Mouse (Mus musculus): ENCODE data around the gene Cfap43. TPM values are rescaled to one million over a fixed set of nuclear protein-coding genes. Genes with fewer than 3 reads are reported as not detected.
A peak's percentile ranks its signal among the peaks of the same experiment; 100 is the strongest.

Cfap43 gene
- polyA plus RNA-seq, 2 experiments, result 0.08 to 0.11 TPM

DNA sequence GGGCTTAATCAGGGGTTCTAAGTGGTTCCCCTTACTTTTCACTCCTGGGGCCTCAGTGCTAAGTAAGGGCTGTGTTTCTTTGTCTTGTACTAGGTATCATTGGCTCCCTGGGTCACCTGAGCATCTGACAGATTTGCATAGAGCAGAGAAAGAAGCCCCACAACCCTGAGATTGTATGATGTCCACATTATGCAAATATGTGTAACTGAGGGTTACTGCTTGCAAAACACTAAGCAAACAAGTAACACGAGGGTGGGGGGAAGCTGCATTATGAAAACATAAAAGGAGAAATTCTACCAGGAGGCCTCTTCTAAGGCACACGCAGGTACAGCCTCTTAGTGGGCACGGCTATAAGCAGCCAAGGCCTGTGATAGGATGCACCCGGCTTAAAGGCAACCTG, 3.8 kb downstream of the Cfap43 start:
- ATAC-seq (ENCODE audit: low FRiP score, low read depth), result no peak
- no peak for TF ChIP-seq POLR2A (IDR thresholded peaks at IDR 0.05; ENCODE audit: borderline replicate concordance, extremely low read depth, insufficient read depth, insufficient read length)
- no peak overlapping the region for H3K4me3 ChIP-seq (replicated peaks; ENCODE audit: low read length)
- no peaks in the 10 kb centered on the region for H3K9me3 ChIP-seq (ENCODE audit: control insufficient read depth, low read length)
- H3K9ac ChIP-seq (ENCODE audit: low read depth, low read length, severe bottlenecking), result no peak overlapping the region
- peaks cover 3% of the 10 kb centered on the region; the same call in 1 of the 2 replicates for H3K36me3 ChIP-seq (ENCODE audit: control insufficient read depth, insufficient read depth, low read length)
- 85% methylated on average over 4 of the region's 4 CpGs for WGBS
- DNase-seq (ENCODE audit: low spot score), result no peak
- peaks cover 26% of the 10 kb centered on the region for H3K4me1 ChIP-seq (ENCODE audit: control insufficient read depth, insufficient read depth, low read length)
- no peak overlapping the region for H3K27ac ChIP-seq (replicated peaks; ENCODE audit: low read depth, low read length)
- H3K4me2 ChIP-seq (replicated peaks; ENCODE audit: low read depth, low read length, severe bottlenecking), result no peak overlapping the region
- no peaks in the 10 kb centered on the region for H3K27me3 ChIP-seq (ENCODE audit: control insufficient read depth, insufficient read depth, low read length)

DNA sequence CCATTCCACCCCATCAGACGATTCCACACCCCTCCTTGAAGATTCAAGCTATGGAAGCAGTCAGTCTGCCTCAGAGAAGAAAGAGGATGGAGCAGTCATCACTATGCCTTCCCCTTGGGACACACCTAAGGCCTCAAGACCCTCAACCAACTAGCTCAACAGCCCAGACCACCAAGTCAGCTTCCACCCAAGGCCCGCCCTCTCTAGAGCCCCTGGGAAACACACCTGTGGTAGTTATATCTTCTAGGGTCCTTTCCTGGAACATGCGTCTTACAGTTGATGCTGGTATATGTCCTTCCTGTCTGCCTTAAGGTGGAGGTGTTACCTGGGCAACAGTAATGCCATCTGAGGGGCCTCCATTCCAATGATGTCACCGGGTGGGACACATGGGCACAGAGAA, 4.9 kb downstream of the Cfap43 start:
- Histone ChIP-seq H3K36me3 (ENCODE audit: control insufficient read depth, insufficient read depth, low read length) (peaks cover 3% of the 10 kb centered on the region; the same call in 1 of the 2 replicates), H3K9ac (ENCODE audit: low read depth, low read length, severe bottlenecking) (no peak overlapping the region), H3K9me3 (ENCODE audit: control insufficient read depth, low read length) (no peaks in the 10 kb centered on the region), H3K4me3 (replicated peaks; ENCODE audit: low read length) (no peak overlapping the region), H3K4me1 (ENCODE audit: control insufficient read depth, insufficient read depth, low read length) (peaks cover 32% of the 10 kb centered on the region), H3K27ac (replicated peaks; ENCODE audit: low read depth, low read length) (no peak overlapping the region), H3K4me2 (replicated peaks; ENCODE audit: low read depth, low read length, severe bottlenecking) (no peak overlapping the region), H3K27me3 (ENCODE audit: control insufficient read depth, insufficient read depth, low read length) (no peaks in the 10 kb centered on the region)
- DNase-seq (ENCODE audit: low spot score) (no peak), ATAC-seq (ENCODE audit: low FRiP score, low read depth) (no peak)
- TF ChIP-seq POLR2A (IDR thresholded peaks at IDR 0.05; ENCODE audit: borderline replicate concordance, extremely low read depth, insufficient read depth, insufficient read length), result no peak
- 87% methylated on average over 4 of the region's 4 CpGs for WGBS

DNA sequence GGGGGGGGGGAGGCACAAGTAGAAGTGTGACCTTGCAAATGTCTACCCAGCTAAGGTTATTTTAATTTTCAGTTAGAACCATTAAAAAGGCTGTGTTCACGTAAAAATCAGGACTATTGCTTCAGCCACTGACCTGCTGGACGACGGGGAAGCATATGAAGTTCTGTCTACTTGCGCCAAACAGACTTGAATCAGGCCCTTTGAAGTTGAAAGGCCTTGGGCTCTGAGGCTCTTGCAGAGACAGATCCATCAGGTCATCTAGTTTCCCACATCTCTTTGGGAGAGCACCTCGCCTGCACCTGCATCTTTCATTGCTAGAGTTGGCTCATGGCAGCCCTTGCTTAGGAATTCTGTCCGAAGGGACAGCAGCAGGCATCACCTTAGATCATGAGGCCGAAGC, 5.7 kb downstream of the Cfap43 start:
- no peak for TF ChIP-seq POLR2A (IDR thresholded peaks at IDR 0.05; ENCODE audit: borderline replicate concordance, extremely low read depth, insufficient read depth, insufficient read length)
- H3K4me3 ChIP-seq (replicated peaks; ENCODE audit: low read length), result no peak overlapping the region
- WGBS, result 73% methylated on average over 7 of the region's 7 CpGs
- no peaks in the 10 kb centered on the region for H3K9me3 ChIP-seq (ENCODE audit: control insufficient read depth, low read length)
- H3K4me2 ChIP-seq (replicated peaks; ENCODE audit: low read depth, low read length, severe bottlenecking), result no peak overlapping the region
- H3K27ac ChIP-seq (replicated peaks; ENCODE audit: low read depth, low read length), result no peak overlapping the region
- DNase-seq (ENCODE audit: low spot score) (no peak), ATAC-seq (ENCODE audit: low FRiP score, low read depth) (no peak)
- H3K4me1 ChIP-seq (ENCODE audit: control insufficient read depth, insufficient read depth, low read length), result peaks cover 40% of the 10 kb centered on the region
- no peak overlapping the region for H3K9ac ChIP-seq (ENCODE audit: low read depth, low read length, severe bottlenecking)
- H3K36me3 ChIP-seq (ENCODE audit: control insufficient read depth, insufficient read depth, low read length), result peaks cover 3% of the 10 kb centered on the region; the same call in 1 of the 2 replicates
- H3K27me3 ChIP-seq (ENCODE audit: control insufficient read depth, insufficient read depth, low read length), result no peaks in the 10 kb centered on the region

DNA sequence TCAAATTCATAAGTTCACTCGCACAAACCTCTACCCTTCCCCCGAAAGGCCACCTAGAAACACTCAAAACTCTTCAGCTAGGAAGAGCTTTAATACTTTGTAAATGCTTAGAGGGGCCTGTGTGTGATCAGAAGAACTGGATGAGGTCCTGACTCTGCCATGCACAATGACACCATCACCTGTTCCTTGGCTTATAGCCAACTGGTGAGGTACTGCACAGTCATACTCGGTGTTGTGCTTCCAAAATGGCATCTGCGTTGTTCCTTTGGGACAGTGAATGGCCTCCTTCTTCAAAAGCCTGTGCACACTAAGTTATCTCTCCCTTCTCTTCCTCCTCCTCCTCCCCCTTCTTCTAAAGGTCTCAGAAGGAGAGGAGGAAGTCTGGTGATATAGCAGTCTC, 8.3 kb downstream of the Cfap43 start:
- Histone ChIP-seq H3K27ac (replicated peaks; ENCODE audit: low read depth, low read length) (no peak overlapping the region), H3K4me1 (ENCODE audit: control insufficient read depth, insufficient read depth, low read length) (peaks cover 22% of the 10 kb centered on the region), H3K9ac (ENCODE audit: low read depth, low read length, severe bottlenecking) (no peak overlapping the region), H3K4me2 (replicated peaks; ENCODE audit: low read depth, low read length, severe bottlenecking) (no peak overlapping the region), H3K36me3 (ENCODE audit: control insufficient read depth, insufficient read depth, low read length) (peaks cover 3% of the 10 kb centered on the region; the same call in 1 of the 2 replicates), H3K4me3 (replicated peaks; ENCODE audit: low read length) (no peak overlapping the region), H3K9me3 (ENCODE audit: control insufficient read depth, low read length) (no peaks in the 10 kb centered on the region), H3K27me3 (ENCODE audit: control insufficient read depth, insufficient read depth, low read length) (no peaks in the 10 kb centered on the region)
- no peak for TF ChIP-seq POLR2A (IDR thresholded peaks at IDR 0.05; ENCODE audit: borderline replicate concordance, extremely low read depth, insufficient read depth, insufficient read length)
- ATAC-seq (ENCODE audit: low FRiP score, low read depth), result no peak
- WGBS, result 80% methylated on average over 4 of the region's 4 CpGs
- DNase-seq (ENCODE audit: low spot score), result no peak

DNA sequence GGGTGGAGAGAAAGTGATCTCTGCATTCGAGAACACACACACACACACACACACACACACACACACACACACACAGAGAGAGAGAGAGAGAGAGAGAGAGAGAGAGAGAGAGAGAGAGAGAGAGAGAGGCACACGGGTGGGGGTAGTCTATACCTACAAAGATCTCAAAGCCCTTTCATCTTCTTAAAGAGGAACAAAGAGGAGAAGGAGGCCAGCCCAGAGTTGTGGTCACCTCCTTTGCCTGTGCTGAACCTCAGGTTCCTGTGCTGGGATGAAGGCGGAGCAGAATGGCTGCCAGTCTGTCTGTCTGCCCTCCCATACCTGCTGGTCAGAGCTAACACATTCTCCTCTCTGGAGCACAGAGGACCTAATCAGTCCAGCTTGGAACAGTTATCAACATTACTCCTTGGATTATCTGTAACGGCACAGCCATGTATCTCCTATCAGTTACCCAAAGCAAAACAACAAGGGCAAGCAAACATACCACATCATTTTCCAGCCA, 8.9 kb downstream of the Cfap43 start:
- Histone ChIP-seq H3K4me2 (replicated peaks; ENCODE audit: low read depth, low read length, severe bottlenecking) (peak overlapping the region; percentile 51), H3K27me3 (ENCODE audit: control insufficient read depth, insufficient read depth, low read length) (no peaks in the 10 kb centered on the region), H3K9ac (ENCODE audit: low read depth, low read length, severe bottlenecking) (peak overlapping the region; percentile 60; the same call in 1 of the 2 replicates), H3K36me3 (ENCODE audit: control insufficient read depth, insufficient read depth, low read length) (peaks cover 3% of the 10 kb centered on the region; the same call in 1 of the 2 replicates), H3K9me3 (ENCODE audit: control insufficient read depth, low read length) (no peaks in the 10 kb centered on the region), H3K27ac (replicated peaks; ENCODE audit: low read depth, low read length) (no peak overlapping the region), H3K4me3 (replicated peaks; ENCODE audit: low read length) (no peak overlapping the region), H3K4me1 (ENCODE audit: control insufficient read depth, insufficient read depth, low read length) (peaks cover 22% of the 10 kb centered on the region)
- no peak for ATAC-seq (ENCODE audit: low FRiP score, low read depth)
- DNase-seq (ENCODE audit: low spot score), result no peak
- 41% methylated on average over 4 of the region's 4 CpGs for WGBS
- TF ChIP-seq POLR2A (IDR thresholded peaks at IDR 0.05; ENCODE audit: borderline replicate concordance, extremely low read depth, insufficient read depth, insufficient read length), result no peak

Data from limb, embryonic 14.5 days (tissue).